Mouse (Mus musculus): ENCODE measurements around the gene Ifnlr1. TPM values are rescaled to one million over a fixed set of nuclear protein-coding genes. Genes with fewer than 3 reads are reported as not detected.
A peak's percentile ranks its signal among the peaks of the same experiment; 100 is the strongest.

The Ifnlr1 gene
- polyA plus RNA-seq, 1 experiment from 2014 or later: 1.2 TPM

GRCm38 (mm10) chr4:135726416-135726815, 40.3 kb downstream of the Ifnlr1 start:
- Histone ChIP-seq H3K4me2 (replicated peaks) (no peak overlapping the region), H3K4me3 (no peak overlapping the region), H3K27ac (no peak overlapping the region), H3K9me3 (peaks cover 10% of the 10 kb centered on the region; the same call in 1 of the 2 replicates), H3K27me3 (no peaks in the 10 kb centered on the region), H3K4me1 (peaks cover 15% of the 10 kb centered on the region; the same call in 1 of the 2 replicates), H3K9ac (no peak overlapping the region), H3K36me3 (no peaks in the 10 kb centered on the region)
- ATAC-seq (ENCODE audit: low FRiP score, low read depth): no peak
- 74% methylated on average over 11 of the region's 11 CpGs for WGBS

DNA sequence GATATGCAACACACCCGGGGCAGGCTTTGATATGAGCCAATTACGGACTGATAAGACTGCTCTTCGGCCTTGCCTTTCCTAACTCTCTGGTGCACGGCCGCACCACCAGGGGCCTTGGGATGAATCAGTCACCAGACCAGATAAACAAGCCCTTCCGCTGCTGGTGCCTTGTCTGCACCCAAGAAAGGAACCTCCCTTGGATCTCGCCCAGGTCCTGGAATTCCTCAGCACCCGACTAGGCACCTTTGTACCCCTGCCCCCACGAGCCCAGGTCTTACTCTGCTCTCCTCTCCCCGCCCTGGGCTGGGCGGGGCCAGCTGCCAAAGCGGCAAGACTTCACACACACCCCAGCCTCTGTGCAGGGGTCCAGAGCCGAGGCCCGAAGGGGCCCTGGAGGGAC, 41.7 kb downstream of the Ifnlr1 start, which contains the start of gene Il22ra1:
Gene Il22ra1 (plus strand): TSS at position 356 of the 400 bp plus-strand sequence.
- Histone ChIP-seq H3K4me3 (no peak within 1 kb of the TSS), H3K27me3 (no peaks in the 10 kb centered on the region), H3K9ac (no peak within 1 kb of the TSS), H3K27ac (no peak within 1 kb of the TSS), H3K4me2 (replicated peaks) (0 out of 2 replicates have a peak within 1 kb of the TSS, but pooled peaks have one; percentile 11), H3K36me3 (no peaks in the 10 kb centered on the region), H3K4me1 (peaks cover 15% of the 10 kb centered on the region; the same call in 1 of the 2 replicates), H3K9me3 (peaks cover 5% of the 10 kb centered on the region; the same call in 1 of the 2 replicates)
- no peak for ATAC-seq (ENCODE audit: low FRiP score, low read depth)
- 41% methylated on average over 14 of the region's 14 CpGs for WGBS

- no peak for ATAC-seq (ENCODE audit: low FRiP score, low read depth)
- H3K4me2 ChIP-seq (replicated peaks): no peak overlapping the region
- H3K27ac ChIP-seq: no peak overlapping the region
- no peaks in the 10 kb centered on the region for H3K27me3 ChIP-seq
- 63% methylated on average over 9 of the region's 9 CpGs for WGBS
- no peak overlapping the region for H3K9ac ChIP-seq
- H3K9me3 ChIP-seq: peaks cover 3% of the 10 kb centered on the region; the same call in 1 of the 2 replicates
- H3K36me3 ChIP-seq: no peaks in the 10 kb centered on the region
- peaks cover 15% of the 10 kb centered on the region; the same call in 1 of the 2 replicates for H3K4me1 ChIP-seq
- H3K4me3 ChIP-seq: no peak overlapping the region
Measured at GRCm38 (mm10) chr4:135730204-135730603, 44.1 kb downstream of the Ifnlr1 start.

GRCm38 (mm10) chr4:135730951-135731350, 44.9 kb downstream of the Ifnlr1 start:
- no peak for ATAC-seq (ENCODE audit: low FRiP score, low read depth)
- Histone ChIP-seq H3K9me3 (peaks cover 3% of the 10 kb centered on the region; the same call in 1 of the 2 replicates), H3K27me3 (no peaks in the 10 kb centered on the region), H3K4me2 (replicated peaks) (no peak overlapping the region), H3K9ac (no peak overlapping the region), H3K27ac (no peak overlapping the region), H3K4me1 (peaks cover 15% of the 10 kb centered on the region; the same call in 1 of the 2 replicates), H3K36me3 (no peaks in the 10 kb centered on the region), H3K4me3 (no peak overlapping the region)
- 78% methylated on average over 8 of the region's 8 CpGs for WGBS

DNA sequence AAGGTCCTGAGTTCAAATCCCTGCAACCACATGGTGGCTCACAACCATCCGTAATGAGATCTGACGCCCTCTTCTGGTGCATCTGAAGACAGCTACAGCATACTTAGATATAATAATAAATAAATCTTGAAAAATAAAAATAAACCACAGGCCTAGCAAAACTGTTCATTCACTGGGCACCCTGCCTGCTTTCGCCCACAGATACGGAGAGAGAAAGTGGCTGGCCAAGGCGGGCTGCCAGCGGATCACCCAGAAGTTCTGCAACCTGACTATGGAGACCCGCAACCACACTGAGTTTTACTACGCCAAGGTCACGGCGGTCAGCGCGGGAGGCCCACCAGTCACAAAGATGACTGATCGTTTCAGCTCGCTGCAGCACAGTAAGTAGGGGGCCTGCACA, 47.8 kb downstream of the Ifnlr1 start:
- Histone ChIP-seq H3K4me3 (no peak overlapping the region), H3K4me1 (peaks cover 17% of the 10 kb centered on the region), H3K9ac (no peak overlapping the region), H3K9me3 (peaks cover 3% of the 10 kb centered on the region; the same call in 1 of the 2 replicates), H3K4me2 (replicated peaks) (no peak overlapping the region), H3K27ac (no peak overlapping the region), H3K36me3 (no peaks in the 10 kb centered on the region), H3K27me3 (no peaks in the 10 kb centered on the region)
- WGBS: 94% methylated on average over 14 of the region's 14 CpGs
- ATAC-seq (ENCODE audit: low FRiP score, low read depth): no peak

DNA sequence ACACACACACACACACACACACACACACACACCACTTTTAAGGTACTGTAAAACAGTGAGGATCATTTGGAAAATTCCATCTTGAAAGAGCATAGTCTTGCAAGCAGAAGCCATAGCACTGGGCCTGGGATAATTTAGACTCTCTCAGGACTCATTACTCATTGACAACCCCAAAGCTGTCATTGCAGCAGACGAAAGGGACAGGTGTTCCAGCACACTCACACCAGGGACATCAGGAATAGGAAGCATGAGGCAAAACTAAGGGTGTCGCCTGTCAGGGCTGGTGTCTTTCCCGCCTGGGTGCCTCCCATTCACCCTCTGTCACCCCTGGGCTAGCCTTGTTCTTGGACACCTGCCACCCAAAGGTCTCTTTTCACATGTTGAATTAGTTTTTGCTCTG, 50.8 kb downstream of the Ifnlr1 start:
- H3K27me3 ChIP-seq: no peaks in the 10 kb centered on the region
- H3K9me3 ChIP-seq: peaks cover 3% of the 10 kb centered on the region; the same call in 1 of the 2 replicates
- ATAC-seq (ENCODE audit: low FRiP score, low read depth): no peak
- H3K9ac ChIP-seq: no peak overlapping the region
- H3K4me3 ChIP-seq: no peak overlapping the region
- no peak overlapping the region for H3K27ac ChIP-seq
- peaks cover 10% of the 10 kb centered on the region; the same call in 1 of the 2 replicates for H3K4me1 ChIP-seq
- H3K4me2 ChIP-seq (replicated peaks): no peak overlapping the region
- 62% methylated on average over 3 of the region's 3 CpGs for WGBS
- no peaks in the 10 kb centered on the region for H3K36me3 ChIP-seq

GRCm38 (mm10) chr4:135738237-135738636, 52.1 kb downstream of the Ifnlr1 start:
- H3K27ac ChIP-seq: no peak overlapping the region
- H3K9ac ChIP-seq: no peak overlapping the region
- ATAC-seq (ENCODE audit: low FRiP score, low read depth): no peak
- WGBS: 29% methylated on average over 5 of the region's 5 CpGs
- H3K4me2 ChIP-seq (replicated peaks): no peak overlapping the region
- no peaks in the 10 kb centered on the region for H3K27me3 ChIP-seq
- peaks cover 10% of the 10 kb centered on the region; the same call in 1 of the 2 replicates for H3K4me1 ChIP-seq
- H3K36me3 ChIP-seq: no peaks in the 10 kb centered on the region
- peaks cover 3% of the 10 kb centered on the region; the same call in 1 of the 2 replicates for H3K9me3 ChIP-seq
- no peak overlapping the region for H3K4me3 ChIP-seq

DNA sequence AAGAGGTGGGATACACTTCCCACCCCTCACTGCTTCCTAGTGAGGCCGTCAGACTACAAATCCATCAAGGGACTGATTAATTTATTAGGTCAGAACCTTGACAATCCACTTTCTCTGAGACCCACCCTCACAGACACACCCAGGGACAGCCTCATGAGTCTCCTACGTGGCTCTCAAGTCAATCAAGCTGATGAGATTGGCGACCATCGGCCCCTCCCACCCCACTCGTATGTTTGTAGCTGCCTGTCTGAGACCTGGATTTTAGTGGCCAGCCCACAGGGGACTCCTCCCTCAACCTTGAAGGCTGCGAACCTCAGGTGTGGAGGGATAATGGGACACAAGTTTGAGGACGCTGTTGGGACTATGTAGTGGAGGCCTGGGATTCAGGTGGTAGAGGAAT, 53.1 kb downstream of the Ifnlr1 start:
- WGBS: 50% methylated on average over 7 of the region's 7 CpGs
- Histone ChIP-seq H3K9ac (no peak overlapping the region), H3K4me2 (replicated peaks) (no peak overlapping the region), H3K36me3 (no peaks in the 10 kb centered on the region), H3K4me3 (no peak overlapping the region), H3K9me3 (peaks cover 3% of the 10 kb centered on the region; the same call in 1 of the 2 replicates), H3K27me3 (no peaks in the 10 kb centered on the region), H3K27ac (no peak overlapping the region), H3K4me1 (peaks cover 17% of the 10 kb centered on the region; the same call in 1 of the 2 replicates)
- ATAC-seq (ENCODE audit: low FRiP score, low read depth): no peak

GRCm38 (mm10) chr4:135739672-135740071, 53.6 kb downstream of the Ifnlr1 start:
- Histone ChIP-seq H3K4me3 (no peak overlapping the region), H3K36me3 (no peaks in the 10 kb centered on the region), H3K27ac (no peak overlapping the region), H3K9ac (no peak overlapping the region), H3K9me3 (no peaks in the 10 kb centered on the region), H3K4me1 (peaks cover 17% of the 10 kb centered on the region; the same call in 1 of the 2 replicates), H3K4me2 (replicated peaks) (no peak overlapping the region), H3K27me3 (no peaks in the 10 kb centered on the region)
- 84% methylated on average over 14 of the region's 14 CpGs for WGBS
- ATAC-seq (ENCODE audit: low FRiP score, low read depth): no peak

DNA sequence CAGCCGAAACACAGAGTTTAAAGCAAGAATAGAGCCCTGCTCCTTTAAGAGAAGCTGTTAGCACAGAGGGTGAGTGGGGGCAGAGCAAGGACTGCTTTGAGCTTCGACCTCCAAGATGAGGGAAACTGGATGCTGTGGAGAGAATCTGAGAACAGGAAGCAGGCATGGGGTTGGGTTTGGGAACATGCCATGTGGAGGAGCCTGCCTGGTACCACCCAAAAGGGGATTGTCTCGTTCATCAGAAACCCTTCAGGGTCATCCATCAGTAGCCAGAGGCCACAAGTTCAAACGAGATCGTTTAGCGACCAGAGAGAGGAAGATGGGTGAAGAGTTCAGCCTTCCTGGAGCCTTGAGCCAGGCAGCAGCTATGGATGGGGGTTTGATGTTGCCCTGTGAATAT, 57.4 kb downstream of the Ifnlr1 start:
- no peaks in the 10 kb centered on the region for H3K27me3 ChIP-seq
- H3K9ac ChIP-seq: no peak overlapping the region
- H3K4me3 ChIP-seq: no peak overlapping the region
- H3K4me2 ChIP-seq (replicated peaks): no peak overlapping the region
- no peak for ATAC-seq (ENCODE audit: low FRiP score, low read depth)
- H3K27ac ChIP-seq: no peak overlapping the region
- WGBS: 14% methylated on average over 6 of the region's 6 CpGs
- no peaks in the 10 kb centered on the region for H3K9me3 ChIP-seq
- H3K36me3 ChIP-seq: no peaks in the 10 kb centered on the region
- H3K4me1 ChIP-seq: peaks cover 10% of the 10 kb centered on the region; the same call in 1 of the 2 replicates

DNA sequence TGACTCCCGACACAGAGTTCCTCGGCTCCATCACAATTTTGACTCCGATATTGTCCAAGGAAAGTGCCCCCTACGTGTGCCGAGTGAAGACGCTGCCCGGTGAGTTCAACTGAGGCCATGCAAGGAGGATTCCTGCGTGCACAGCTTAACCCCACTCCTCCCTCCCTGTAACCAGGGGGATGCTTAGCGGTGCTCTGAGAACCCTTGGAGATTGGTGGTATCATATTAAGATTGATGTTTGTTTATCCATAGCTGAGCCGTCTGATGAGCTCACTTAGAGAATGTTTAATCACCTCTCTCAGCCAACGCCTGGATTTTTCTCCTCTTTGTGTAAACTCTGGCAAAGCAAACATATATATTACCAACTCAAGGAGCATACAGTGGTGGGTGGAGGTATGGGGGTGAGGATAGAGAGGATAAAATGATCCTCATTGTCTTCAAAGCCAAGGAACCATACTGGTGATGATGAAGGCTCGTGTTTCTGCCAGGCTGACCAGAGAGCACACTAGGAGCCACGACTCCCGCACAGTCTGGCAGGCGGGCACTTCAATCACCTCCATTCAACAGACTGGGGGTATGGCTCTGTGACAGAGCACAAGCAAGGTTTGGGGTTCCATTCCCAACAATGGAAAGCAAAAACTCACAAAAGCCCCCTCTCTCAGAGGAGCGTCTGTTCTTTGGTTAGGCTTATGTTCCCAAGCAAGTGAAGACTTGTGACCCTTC, 58.8 kb downstream of the Ifnlr1 start:
- Histone ChIP-seq H3K4me2 (replicated peaks) (no peak overlapping the region), H3K27ac (no peak overlapping the region), H3K4me3 (no peak overlapping the region), H3K36me3 (no peaks in the 10 kb centered on the region), H3K9me3 (no peaks in the 10 kb centered on the region), H3K9ac (no peak overlapping the region), H3K27me3 (no peaks in the 10 kb centered on the region), H3K4me1 (peaks cover 7% of the 10 kb centered on the region; the same call in 1 of the 2 replicates)
- ATAC-seq (ENCODE audit: low FRiP score, low read depth): no peak
- WGBS: 55% methylated on average over 16 of the region's 16 CpGs

DNA sequence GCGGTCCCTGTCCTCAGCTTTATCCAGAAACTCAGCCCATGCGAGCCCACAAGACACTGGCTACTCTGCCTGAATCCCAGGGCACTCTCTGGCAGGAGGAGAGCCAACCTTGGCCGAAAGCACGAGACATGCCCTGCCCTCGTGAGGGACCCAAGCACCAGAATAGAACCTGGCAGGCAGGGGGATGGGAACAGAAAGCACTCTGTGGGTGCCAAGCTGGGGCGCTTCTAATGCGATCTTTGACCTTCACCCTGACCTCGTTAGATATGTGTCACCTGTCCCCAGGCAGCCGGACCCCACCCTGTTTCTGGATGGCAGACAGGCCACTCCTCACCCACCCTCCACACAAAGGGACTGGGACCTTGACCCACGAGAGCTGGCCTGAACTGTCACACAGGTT, 59.5 kb downstream of the Ifnlr1 start:
- Histone ChIP-seq H3K27ac (no peak overlapping the region), H3K4me2 (replicated peaks) (no peak overlapping the region), H3K9ac (no peak overlapping the region), H3K4me3 (no peak overlapping the region), H3K36me3 (no peaks in the 10 kb centered on the region), H3K4me1 (peaks cover 7% of the 10 kb centered on the region; the same call in 1 of the 2 replicates), H3K9me3 (no peaks in the 10 kb centered on the region), H3K27me3 (no peaks in the 10 kb centered on the region)
- ATAC-seq (ENCODE audit: low FRiP score, low read depth): no peak
- 76% methylated on average over 10 of the region's 10 CpGs for WGBS
